Mouse (Mus musculus) olfactory bulb, adult 2 months (tissue): Measurements from ENCODE around the gene Rpl29. TPM values are rescaled to one million over a fixed set of nuclear protein-coding genes. Genes with fewer than 3 reads are reported as not detected.

Source experiments
- H3K27ac ChIP-seq: fragments of 200-500 bp; 2 replicates; pipeline ENCODE4 v1.5.1; 2012; ENCODE audit warnings: low read depth, low read length; ENCODE audit not compliant: insufficient read depth
- H3K4me1 ChIP-seq: fragments of 200-500 bp; 2 replicates; pipeline ENCODE4 v1.6.1; 2012; ENCODE audit warnings: low read length; ENCODE audit not compliant: control insufficient read depth, insufficient read depth
- H3K4me3 ChIP-seq: fragments of 200-500 bp; 2 replicates; pipeline ENCODE4 v1.5.1; 2012; ENCODE audit warnings: mild to moderate bottlenecking, low read depth, low read length, moderate library complexity; ENCODE audit not compliant: insufficient read depth
- CTCF ChIP-seq: fragments of 200-500 bp; IDR thresholded peaks from 2 replicates; pipeline ENCODE4 v1.5.1; 2012; ENCODE audit warnings: low read depth, mild to moderate bottlenecking, low read length, moderate library complexity; ENCODE audit not compliant: insufficient read depth
- POLR2A ChIP-seq: fragments of 200-500 bp; IDR thresholded peaks from 2 replicates; pipeline ENCODE4 v1.6.1; 2012; ENCODE audit warnings: mild to moderate bottlenecking, low read depth, low read length, moderate library complexity; ENCODE audit not compliant: insufficient read depth
- WGBS: fragments of 180-500 bp; shearing (Covaris S2); methylation state at CpG from one replicate; pipeline ENCODE4 v1.1.7; 2018; 5-methylcytosine and 5-hydroxymethylcytosine counted together
- polyA plus RNA-seq: library from polyadenylated mRNA; stranded (reverse); fragments of >200 nt; gene quantifications from 2 replicates; pipeline ENCODE4 v1.2.4, GENCODE M21; 2012; ENCODE audit warnings: low replicate concordance; ENCODE audit not compliant: missing spikeins, insufficient read depth, insufficient read length

Gene Rpl29
- polyA plus RNA-seq, 1 experiment = not detected

DNA sequence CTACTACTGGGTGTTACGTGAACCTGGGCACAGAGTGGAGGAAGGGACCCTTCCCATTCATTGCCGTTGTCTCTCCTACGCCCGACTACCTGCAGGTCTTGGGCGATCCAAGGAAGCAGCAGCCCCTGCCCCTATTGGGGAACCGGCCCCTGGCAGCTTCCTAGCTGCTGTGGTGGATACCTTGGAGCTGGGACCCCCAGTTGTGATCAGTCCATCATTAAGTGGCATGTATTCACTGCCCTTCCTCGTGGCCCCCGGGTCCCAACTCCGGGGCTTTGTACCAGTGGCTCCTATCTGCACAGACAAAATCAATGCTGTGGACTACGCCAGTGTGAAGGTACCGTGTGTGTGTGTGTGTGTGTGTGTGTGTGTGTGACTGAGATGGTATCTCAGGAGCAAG is 22.0 kb downstream of the Rpl29 start:
- Histone ChIP-seq H3K4me3 (no peak overlapping the region), H3K27ac (no peak overlapping the region), H3K4me1 (peaks cover 35% of the 10 kb centered on the region)
- TF ChIP-seq CTCF (no peak), POLR2A (no peak)
- WGBS = 81% methylated on average over 11 of the region's 11 CpGs

- Histone ChIP-seq H3K27ac (no peak overlapping the region), H3K4me1 (peaks cover 41% of the 10 kb centered on the region), H3K4me3 (no peak overlapping the region)
- 55% methylated on average over 2 of the region's 2 CpGs for WGBS
- no peak for TF ChIP-seq CTCF
- no peak for TF ChIP-seq POLR2A
Observed at GRCm38 (mm10) chr9:106451899-106452298, 22.6 kb downstream of the Rpl29 start.

DNA sequence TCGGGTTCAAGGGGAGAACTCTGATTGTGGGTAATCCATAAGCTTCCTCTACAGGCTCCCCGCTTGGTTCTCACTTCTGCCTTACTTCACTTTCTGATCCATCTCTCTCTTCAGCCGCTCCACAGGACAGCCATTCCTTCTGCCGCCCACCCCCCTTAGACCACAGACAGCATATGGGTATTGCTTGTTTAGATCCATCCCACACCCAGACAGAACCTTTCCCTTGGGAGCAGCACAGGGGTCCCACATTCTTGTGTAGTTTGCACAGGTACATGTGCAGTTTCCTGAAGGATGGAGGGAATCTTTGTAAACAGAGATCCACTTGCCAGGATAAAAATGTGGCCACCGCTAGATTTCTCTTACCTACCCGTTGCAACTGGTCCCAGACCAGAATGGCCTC is 23.1 kb downstream of the Rpl29 start:
- peaks cover 43% of the 10 kb centered on the region for H3K4me1 ChIP-seq
- 54% methylated on average over 6 of the region's 6 CpGs for WGBS

DNA sequence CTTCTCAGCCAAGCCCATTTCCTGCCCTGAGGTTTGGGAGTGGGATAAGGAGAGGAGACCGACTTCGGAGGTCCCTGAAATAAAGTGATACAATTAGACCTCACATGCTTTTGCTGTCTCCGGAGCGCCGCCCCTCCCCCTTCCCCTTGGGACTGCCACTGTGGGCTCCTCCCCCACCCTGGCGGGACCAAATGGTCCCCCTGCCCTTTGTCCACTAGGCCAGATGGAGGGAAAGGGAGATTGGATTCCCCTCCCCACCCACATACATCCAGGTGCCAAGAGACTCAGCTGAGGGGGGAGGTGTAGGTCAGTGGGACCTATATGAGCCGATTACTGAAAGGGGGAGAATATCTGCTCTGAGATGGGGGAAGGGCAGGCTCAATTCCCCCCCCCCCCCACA is 23.6 kb downstream of the Rpl29 start:
- Histone ChIP-seq H3K4me3 (no peak overlapping the region), H3K27ac (no peak overlapping the region), H3K4me1 (peaks cover 41% of the 10 kb centered on the region)
- WGBS = 8% methylated on average over 7 of the region's 7 CpGs
- TF ChIP-seq CTCF (no peak), POLR2A (no peak)

More for the DNA sequence above, 23.1 kb downstream of the Rpl29 start:
- no peak for TF ChIP-seq CTCF
- TF ChIP-seq POLR2A = no peak
- no peak overlapping the region for H3K27ac ChIP-seq
- no peak overlapping the region for H3K4me3 ChIP-seq

DNA sequence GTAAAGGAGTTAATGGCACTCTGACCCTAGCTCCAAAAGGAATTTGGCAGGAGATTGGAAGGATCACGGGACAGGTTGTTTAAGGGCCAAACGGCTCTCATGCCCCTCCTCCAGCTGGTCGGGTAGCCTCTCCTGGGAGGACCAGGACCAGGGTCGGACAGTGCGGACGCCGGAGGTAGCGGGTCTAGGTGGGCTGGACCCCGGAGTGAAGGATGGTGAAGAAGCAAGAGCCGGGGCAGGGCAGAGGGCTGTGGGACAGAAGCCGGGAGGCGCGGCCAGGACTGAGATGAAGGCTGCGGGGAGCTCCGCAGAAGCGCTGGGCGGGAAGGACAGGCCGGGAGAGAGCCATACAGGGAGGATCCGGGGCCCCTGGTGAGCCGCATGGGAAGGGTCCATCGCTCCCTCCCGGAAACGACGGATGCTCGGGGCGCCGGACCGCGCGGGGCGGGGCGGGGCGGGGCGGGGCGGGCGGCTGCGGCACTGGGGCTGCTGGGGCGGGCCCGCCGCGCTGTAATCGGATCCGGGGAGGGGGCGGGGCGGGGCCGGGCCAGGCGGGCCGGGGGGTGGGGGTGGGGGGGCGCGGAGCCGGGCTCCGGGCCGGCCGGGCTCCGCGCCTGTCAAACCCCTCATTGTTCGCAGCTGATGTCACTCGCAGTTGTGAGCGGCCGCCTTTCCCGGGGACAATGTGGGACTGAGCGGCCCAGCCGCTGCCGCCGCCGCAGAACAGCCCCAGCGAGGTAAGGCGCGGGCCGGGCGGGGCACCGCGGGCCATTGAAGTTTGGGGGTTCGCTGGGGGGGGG is 24.2 kb downstream of the Rpl29 start, which contains the start of gene Pcbp4:
Gene Pcbp4 (plus strand): TSS at position 21 of the 800 bp plus-strand sequence.
- Histone ChIP-seq H3K27ac (no peak within 1 kb of the TSS; the same call in 1 of the 2 replicates), H3K4me3 (peak within 1 kb of the TSS; percentile 57), H3K4me1 (peaks cover 40% of the 10 kb centered on the region)
- under 1% methylated on average over 51 of the region's 74 CpGs for WGBS
- TF ChIP-seq POLR2A (no peak), CTCF (no peak)

DNA sequence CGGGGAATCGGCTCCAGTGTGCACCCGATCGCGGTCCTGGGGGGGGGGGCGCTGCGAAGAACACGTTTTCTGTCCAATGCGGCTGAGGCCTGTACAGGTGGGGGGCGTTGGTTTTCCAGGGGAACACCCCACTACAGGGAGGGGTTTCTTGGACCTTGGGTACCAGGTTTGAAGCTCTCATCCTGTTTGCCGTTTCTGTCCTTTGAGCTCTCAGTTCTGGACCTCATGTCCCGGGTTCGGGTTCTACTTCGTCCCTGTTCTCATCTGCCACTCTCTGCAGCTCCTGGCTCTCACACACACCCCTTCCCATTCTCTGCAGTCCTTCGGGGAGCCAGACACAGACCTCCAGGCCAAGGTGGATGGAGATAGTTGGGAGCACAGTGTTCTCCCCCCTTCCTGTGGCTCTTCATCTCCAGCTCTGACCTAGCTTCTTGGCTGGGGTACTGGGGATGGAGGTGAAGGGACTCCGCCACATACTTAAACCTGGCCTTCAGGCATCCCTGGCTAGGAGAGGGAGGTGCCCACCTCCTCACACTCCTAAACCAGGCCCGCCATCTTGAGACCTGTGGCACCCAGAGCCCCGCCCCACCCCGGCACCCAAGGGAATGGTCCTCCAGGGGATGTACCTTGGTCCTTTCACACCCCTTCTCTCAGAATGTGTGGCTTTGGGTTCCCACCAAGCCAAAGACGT is 25.0 kb downstream of the Rpl29 start:
- WGBS = 9% methylated on average over 19 of the region's 20 CpGs
- Histone ChIP-seq H3K27ac (no peak overlapping the region; the same call in 1 of the 2 replicates), H3K4me1 (peaks cover 37% of the 10 kb centered on the region), H3K4me3 (peak overlapping the region; percentile 57)
- TF ChIP-seq CTCF = no peak
- no peak for TF ChIP-seq POLR2A

- Histone ChIP-seq H3K4me3 (peak overlapping the region; percentile 57), H3K4me1 (peaks cover 40% of the 10 kb centered on the region), H3K27ac (no peak overlapping the region; the same call in 1 of the 2 replicates)
- TF ChIP-seq CTCF (no peak), POLR2A (no peak)
- WGBS = 34% methylated on average over 17 of the region's 17 CpGs
Observed at GRCm38 (mm10) chr9:106454888-106455681, 25.8 kb downstream of the Rpl29 start.

GRCm38 (mm10) chr9:106456325-106457162 is 27.3 kb downstream of the Rpl29 start:
- Histone ChIP-seq H3K4me3 (no peak overlapping the region), H3K27ac (no peak overlapping the region), H3K4me1 (peaks cover 44% of the 10 kb centered on the region)
- 45% methylated on average over 15 of the region's 15 CpGs for WGBS
- TF ChIP-seq POLR2A (no peak), CTCF (no peak)
